Mouse (Mus musculus): Measurements from ENCODE around the gene Plk5.

DNA sequence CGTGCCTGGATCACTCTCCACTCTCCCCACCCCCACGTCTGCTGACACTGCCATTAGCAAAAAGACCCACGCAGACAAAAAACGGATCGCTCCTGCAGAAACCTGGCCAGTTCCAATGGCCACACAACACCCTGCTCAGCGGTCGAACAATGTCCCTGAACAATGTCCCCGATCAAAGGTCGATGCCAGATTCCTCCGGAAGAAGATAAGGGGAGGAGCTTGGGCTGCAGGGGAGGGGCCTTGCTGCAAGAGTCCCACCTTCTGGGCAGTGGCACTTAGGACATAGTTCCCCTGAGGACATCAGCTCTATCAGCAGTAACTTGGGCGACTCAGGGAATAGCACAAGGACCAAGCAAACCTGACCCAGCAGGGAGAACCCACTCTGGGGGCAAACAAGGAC, 4.4 kb upstream of the Plk5 start:
- TF ChIP-seq GATA1 (IDR thresholded peaks at IDR 0.05; ENCODE audit: low read length): no peak
- no peak for TF ChIP-seq TAL1 (IDR thresholded peaks at IDR 0.05; ENCODE audit: low read length)

All from erythroblast, embryonic 14.5 days (primary cell).